Mouse (Mus musculus) neural tube, embryonic 14.5 days (tissue): ENCODE results near the gene Clec12a. TPM values are rescaled to one million over a fixed set of nuclear protein-coding genes. Genes with fewer than 3 reads are reported as not detected.

ENCODE experiments used
- ATAC-seq: fragments of 200-750 bp; cut with Nextera tagmentation; 2 replicates; pipeline ENCODE4 v1.8.0; 2017; ENCODE audit warnings: low read depth, mild to moderate bottlenecking, moderate TSS enrichment, moderate library complexity
- H3K27ac ChIP-seq: fragments of 300-500 bp; sonication (generic); 2 replicates; pipeline ENCODE4 v1.5.1; 2014; ENCODE audit warnings: low read depth, mild to moderate bottlenecking, control low read depth, low read length, moderate library complexity, mixed read lengths
- H3K27me3 ChIP-seq: fragments of 300-500 bp; sonication (generic); 2 replicates; pipeline ENCODE4 v1.6.1; 2014; ENCODE audit warnings: low read length; ENCODE audit not compliant: control insufficient read depth, insufficient read depth
- H3K36me3 ChIP-seq: fragments of 300-500 bp; sonication (generic); 2 replicates; pipeline ENCODE4 v1.6.1; 2014; ENCODE audit warnings: low read length, mixed read lengths; ENCODE audit not compliant: control insufficient read depth, insufficient read depth
- H3K4me1 ChIP-seq: fragments of 300-500 bp; sonication (generic); 2 replicates; pipeline ENCODE4 v1.6.1; 2014; ENCODE audit warnings: low read length; ENCODE audit not compliant: control insufficient read depth, insufficient read depth
- H3K4me2 ChIP-seq: fragments of 300-500 bp; sonication (generic); 2 replicates; pipeline ENCODE4 v1.6.1; 2014; ENCODE audit warnings: mild to moderate bottlenecking, low read depth, low read length, control low read depth
- H3K4me3 ChIP-seq: fragments of 300-500 bp; sonication (generic); 2 replicates; pipeline ENCODE4 v1.5.1; 2014; ENCODE audit warnings: low read depth, low read length, control low read depth, mixed read lengths
- H3K9ac ChIP-seq: fragments of 300-500 bp; sonication (generic); replicated peaks from 2 replicates; pipeline ENCODE4 v1.6.1; 2014; ENCODE audit warnings: low read depth, mild to moderate bottlenecking, control low read depth, low read length, mixed read lengths
- H3K9me3 ChIP-seq: fragments of 300-500 bp; sonication (generic); 2 replicates; pipeline ENCODE4 v1.6.1; 2016; ENCODE audit warnings: low read length; ENCODE audit not compliant: control insufficient read depth
- WGBS: fragments of 180-500 bp; shearing (Covaris S2); extraction: QIAGEN DNeasy Blood & Tissue Kit; methylation state at CpG from one replicate; pipeline ENCODE4 v1.1.7; 2014; 5-methylcytosine and 5-hydroxymethylcytosine counted together
- polyA plus RNA-seq: library from polyadenylated mRNA; unstranded; fragments of >200 nt; fragmentation: Nextera tagmentation; extraction: Ambion mirVana; gene quantifications from 2 replicates; pipeline ENCODE4 v1.2.1, GENCODE M21; 2014

Gene Clec12a
- polyA plus RNA-seq, 1 experiment from 2014 or later, result 0.48 TPM

DNA sequence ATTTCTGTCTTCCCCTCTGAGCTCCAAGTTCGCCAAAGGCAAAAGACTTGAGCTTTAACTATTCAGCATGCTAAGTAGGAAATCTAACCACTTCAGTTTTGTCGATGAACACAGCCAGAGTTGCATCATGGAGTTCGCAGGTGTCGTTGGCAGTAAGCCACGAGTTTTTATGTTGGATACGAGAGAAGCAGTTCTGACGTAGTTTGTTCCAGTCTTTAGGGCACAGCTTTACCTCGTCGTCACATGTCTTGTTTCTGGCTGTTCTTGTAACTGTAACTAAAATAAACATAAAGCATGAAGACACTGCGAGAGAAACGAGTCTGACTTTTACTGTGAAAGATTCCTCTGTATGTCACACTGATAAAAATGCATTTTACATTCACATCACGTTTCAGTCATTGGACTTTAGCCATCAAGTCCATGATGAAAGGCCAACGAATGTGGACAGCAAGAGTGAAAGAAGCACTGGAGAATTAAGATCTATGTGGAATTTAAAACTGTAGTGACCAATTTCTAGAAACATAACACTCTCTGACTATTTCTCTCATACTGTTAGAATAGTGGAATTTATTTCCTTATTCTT is 15.8 kb upstream of the Clec12a start:
- ATAC-seq, result no peak
- Histone ChIP-seq H3K4me1 (no peaks in the 10 kb centered on the region), H3K9ac (no peak overlapping the region), H3K9me3 (no peaks in the 10 kb centered on the region), H3K27me3 (no peaks in the 10 kb centered on the region), H3K27ac (no peak overlapping the region), H3K4me2 (no peak overlapping the region), H3K4me3 (no peak overlapping the region), H3K36me3 (no peaks in the 10 kb centered on the region)
- WGBS, result 69% methylated on average over 13 of the region's 13 CpGs

DNA sequence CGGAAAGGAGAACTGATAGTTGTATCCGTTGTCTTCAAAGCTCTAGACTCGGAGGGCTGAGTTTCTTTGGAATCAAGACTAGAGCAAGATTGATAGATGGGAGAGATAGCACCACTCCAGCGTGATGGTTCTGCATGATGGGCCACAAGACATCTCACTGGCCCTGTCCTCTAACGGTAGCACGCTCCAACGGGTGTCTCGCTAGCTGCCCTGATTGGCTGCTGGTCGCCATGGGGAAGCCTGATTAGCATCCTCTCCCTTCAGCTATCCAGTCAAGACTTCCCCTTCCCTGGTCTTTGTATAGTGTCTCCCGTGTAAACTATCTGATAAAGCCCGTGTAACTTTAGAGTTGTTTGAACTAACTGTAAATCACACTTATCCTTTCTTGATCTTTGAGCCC is 10.9 kb upstream of the Clec12a start, which contains the start of gene 4922502D21Rik:
4922502D21Rik (minus strand) TSS at position 187 of the 400 bp plus-strand sequence.
- 64% methylated on average over 11 of the region's 11 CpGs for WGBS
- no peaks in the 10 kb centered on the region for H3K36me3 ChIP-seq
- no peaks in the 10 kb centered on the region for H3K9me3 ChIP-seq
- H3K27me3 ChIP-seq, result no peaks in the 10 kb centered on the region
- no peak within 1 kb of the TSS for H3K27ac ChIP-seq
- no peak within 1 kb of the TSS for H3K4me2 ChIP-seq
- no peaks in the 10 kb centered on the region for H3K4me1 ChIP-seq
- ATAC-seq, result no peak
- H3K9ac ChIP-seq, result no peak within 1 kb of the TSS
- no peak within 1 kb of the TSS for H3K4me3 ChIP-seq

DNA sequence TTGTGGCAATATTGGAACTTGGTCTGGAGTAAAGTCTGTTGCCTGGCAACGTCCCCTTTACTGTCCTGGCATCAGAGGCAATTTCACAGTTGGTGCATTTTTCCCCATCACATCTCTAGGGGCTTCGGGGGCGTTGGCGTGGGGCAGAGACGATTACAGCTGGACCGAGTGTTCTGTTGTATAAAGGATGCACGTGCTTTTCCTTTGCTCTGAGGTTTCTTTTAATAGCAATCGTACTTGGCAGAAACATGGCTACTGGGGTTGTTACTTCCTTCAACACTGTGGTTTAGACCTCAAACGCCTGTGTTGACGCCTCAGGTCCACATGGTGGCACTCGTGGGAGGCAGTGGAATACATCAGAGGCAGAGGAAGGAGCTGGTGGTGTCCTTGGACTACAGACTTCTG is 8.8 kb upstream of the Clec12a start:
- WGBS, result 17% methylated on average over 11 of the region's 11 CpGs
- H3K4me3 ChIP-seq, result no peak overlapping the region

DNA sequence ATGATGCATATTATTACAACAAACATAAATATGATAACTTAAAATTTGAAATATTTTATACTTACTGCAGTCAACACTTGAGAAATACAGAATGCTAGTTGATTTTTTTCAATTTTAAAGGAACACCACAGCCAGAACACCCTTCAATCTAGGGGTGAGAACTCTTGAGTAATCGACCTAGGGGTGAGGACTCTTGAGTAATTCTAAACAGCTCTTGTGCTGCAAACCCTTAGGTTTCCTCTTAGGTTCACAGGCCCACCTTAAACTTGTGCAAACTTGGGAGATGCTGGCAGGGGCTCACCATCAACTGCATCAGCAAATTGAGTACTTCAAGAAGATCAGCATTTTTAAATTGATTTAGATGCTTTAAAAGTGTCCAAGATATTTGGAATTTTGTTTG is 4.7 kb upstream of the Clec12a start:
- Histone ChIP-seq H3K9me3 (no peaks in the 10 kb centered on the region), H3K9ac (no peak overlapping the region), H3K27ac (no peak overlapping the region), H3K4me3 (no peak overlapping the region), H3K4me2 (no peak overlapping the region), H3K4me1 (no peaks in the 10 kb centered on the region), H3K27me3 (no peaks in the 10 kb centered on the region), H3K36me3 (no peaks in the 10 kb centered on the region)
- no peak for ATAC-seq
- 83% methylated on average over 1 of the region's 1 CpGs for WGBS

More for the DNA sequence above, 8.8 kb upstream of the Clec12a start:
- H3K9ac ChIP-seq, result no peak overlapping the region
- no peaks in the 10 kb centered on the region for H3K4me1 ChIP-seq
- no peaks in the 10 kb centered on the region for H3K27me3 ChIP-seq
- H3K36me3 ChIP-seq, result no peaks in the 10 kb centered on the region
- no peaks in the 10 kb centered on the region for H3K9me3 ChIP-seq
- peak overlapping the region; percentile 26; the same call in 1 of the 2 replicates for H3K4me2 ChIP-seq
- no peak overlapping the region for H3K27ac ChIP-seq
- peak; percentile 94 for ATAC-seq

DNA sequence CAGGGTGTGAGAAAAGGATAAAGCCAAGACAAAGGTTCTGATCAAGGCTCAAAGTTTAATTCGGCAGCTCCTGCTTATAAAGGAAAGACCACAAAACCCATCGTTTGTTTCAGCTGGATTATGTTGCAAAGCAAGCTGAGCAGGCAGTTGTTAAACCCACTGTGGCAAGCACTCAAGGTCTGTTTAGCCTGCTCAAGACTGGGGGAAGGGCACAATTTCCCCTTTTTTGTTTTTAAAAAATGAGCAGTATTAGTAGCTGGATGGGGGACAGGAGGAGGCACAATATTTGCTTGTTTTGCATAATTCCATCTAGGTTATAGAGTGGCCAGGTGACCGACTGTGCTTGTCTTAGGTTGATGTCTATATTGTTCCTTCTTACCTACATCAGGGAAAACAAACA is 1.9 kb downstream of the Clec12a start:
- Histone ChIP-seq H3K4me3 (no peak overlapping the region), H3K4me2 (no peak overlapping the region), H3K4me1 (no peaks in the 10 kb centered on the region), H3K27me3 (no peaks in the 10 kb centered on the region), H3K9ac (no peak overlapping the region), H3K36me3 (no peaks in the 10 kb centered on the region), H3K27ac (no peak overlapping the region), H3K9me3 (no peaks in the 10 kb centered on the region)
- WGBS, result 82% methylated on average over 3 of the region's 3 CpGs
- ATAC-seq, result no peak

DNA sequence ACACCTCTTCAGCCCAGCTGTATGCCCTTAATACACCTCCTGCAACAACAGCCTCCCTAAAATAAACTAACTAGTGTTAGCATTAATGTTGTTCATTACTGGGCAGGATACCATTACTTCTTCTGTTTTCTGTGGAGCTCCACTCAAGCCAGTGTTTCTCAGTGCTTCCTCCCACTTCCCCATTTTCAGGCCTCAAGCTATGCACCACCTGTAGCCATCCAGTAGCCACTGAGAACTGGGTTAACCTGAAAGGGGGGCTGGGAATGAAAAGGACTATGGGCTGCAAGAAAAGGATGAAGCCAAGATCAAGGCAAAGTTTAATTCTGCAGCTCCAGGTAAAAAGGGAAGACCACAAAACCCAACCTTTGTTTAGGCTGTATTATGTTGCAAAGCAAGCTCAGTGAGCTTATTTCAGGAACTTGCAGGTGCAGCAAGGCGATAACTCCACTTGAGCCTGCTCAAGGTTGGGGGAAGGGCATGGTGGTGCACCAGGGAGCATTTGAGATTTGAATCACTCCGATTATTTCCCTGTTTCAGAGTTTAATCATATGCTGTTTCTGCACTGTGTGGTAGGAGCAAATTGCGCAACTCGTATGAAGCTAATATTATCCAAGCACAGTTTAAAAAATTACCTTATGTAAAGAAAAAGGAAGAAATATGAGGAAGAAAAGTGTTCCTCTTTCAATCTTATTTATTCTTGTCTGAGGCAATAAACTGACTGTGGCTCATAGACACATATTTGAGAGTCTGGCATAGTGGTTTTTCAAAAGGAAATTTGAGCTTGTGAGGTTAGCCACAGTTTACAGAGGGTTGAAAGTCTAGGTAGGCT is 7.2 kb downstream of the Clec12a start:
- no peak overlapping the region for H3K4me2 ChIP-seq
- no peak for ATAC-seq

DNA sequence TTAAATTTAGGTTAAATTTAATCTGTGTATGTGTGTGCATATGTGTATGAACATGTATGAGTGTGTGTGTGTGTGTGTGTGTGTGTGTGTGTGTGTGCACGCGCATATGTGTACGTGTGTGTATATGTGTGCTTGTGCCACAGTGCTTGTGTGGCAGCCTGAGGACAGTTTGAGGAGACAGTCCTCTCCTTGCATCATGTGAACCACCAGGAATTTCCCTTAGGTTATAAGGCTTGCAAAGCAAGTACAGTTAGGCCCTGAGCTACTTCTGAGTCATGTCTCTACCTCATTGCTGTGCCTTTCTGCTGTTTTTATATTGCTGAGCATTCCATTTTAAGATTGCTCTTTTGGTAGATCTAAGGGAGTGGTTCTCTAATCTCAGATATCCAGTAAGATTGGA is 8.6 kb downstream of the Clec12a start:
- no peaks in the 10 kb centered on the region for H3K36me3 ChIP-seq
- no peaks in the 10 kb centered on the region for H3K27me3 ChIP-seq
- no peaks in the 10 kb centered on the region for H3K4me1 ChIP-seq
- no peak overlapping the region for H3K9ac ChIP-seq
- no peak overlapping the region for H3K27ac ChIP-seq
- no peak overlapping the region for H3K4me2 ChIP-seq
- 95% methylated on average over 3 of the region's 3 CpGs for WGBS
- H3K9me3 ChIP-seq, result no peaks in the 10 kb centered on the region
- H3K4me3 ChIP-seq, result no peak overlapping the region
- ATAC-seq, result no peak

More for the DNA sequence above, 7.2 kb downstream of the Clec12a start:
- Histone ChIP-seq H3K36me3 (no peaks in the 10 kb centered on the region), H3K4me1 (no peaks in the 10 kb centered on the region), H3K4me3 (no peak overlapping the region), H3K27me3 (no peaks in the 10 kb centered on the region), H3K27ac (no peak overlapping the region), H3K9ac (no peak overlapping the region), H3K9me3 (no peaks in the 10 kb centered on the region)
- WGBS, result 65% methylated on average over 4 of the region's 4 CpGs

DNA sequence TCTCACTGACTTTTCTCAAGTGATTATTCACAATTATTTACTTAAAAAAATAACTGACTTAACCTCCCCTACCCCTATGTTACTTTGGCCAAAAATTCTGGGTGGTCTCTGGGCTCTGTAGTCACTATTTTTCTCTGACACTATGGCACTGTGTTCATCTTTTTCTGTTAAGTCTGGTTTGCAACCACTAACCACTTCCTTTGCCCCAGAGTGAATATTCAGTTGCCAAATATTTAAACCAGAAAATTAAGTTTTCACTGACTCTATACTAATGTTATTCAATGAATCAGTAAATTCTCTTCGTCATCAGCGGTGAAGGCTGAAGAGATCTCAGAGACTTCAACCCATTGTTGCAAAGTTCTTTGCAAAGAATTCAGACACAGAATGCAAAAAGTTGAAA is 13.3 kb downstream of the Clec12a start:
- Histone ChIP-seq H3K4me3 (no peak overlapping the region), H3K9ac (no peak overlapping the region), H3K27ac (no peak overlapping the region), H3K9me3 (no peaks in the 10 kb centered on the region), H3K36me3 (no peaks in the 10 kb centered on the region), H3K27me3 (no peaks in the 10 kb centered on the region), H3K4me1 (no peaks in the 10 kb centered on the region), H3K4me2 (no peak overlapping the region)
- WGBS, result 98% methylated on average over 2 of the region's 2 CpGs
- no peak for ATAC-seq

DNA sequence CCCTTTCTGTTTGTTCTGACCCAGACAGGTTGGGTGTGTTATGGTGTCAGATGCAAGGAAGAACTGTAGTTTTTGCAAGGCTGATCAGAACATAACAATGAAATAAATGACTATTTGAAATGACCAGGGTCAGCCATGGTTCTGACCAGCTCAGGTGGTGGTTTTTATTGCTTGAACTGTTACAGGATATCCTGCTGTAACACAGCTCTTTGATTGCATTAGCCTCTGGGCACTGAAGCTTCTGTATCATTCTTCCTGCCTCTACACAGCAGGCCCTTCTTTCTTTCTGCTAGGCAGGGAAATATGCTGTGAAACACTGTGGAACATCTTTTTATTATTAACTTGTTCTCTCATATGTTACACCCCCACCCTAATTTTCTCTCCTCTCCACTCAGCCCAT is 13.9 kb downstream of the Clec12a start:
- Histone ChIP-seq H3K4me3 (no peak overlapping the region), H3K4me2 (no peak overlapping the region), H3K9ac (no peak overlapping the region), H3K9me3 (no peaks in the 10 kb centered on the region), H3K36me3 (no peaks in the 10 kb centered on the region), H3K27ac (no peak overlapping the region), H3K27me3 (no peaks in the 10 kb centered on the region), H3K4me1 (no peaks in the 10 kb centered on the region)
- ATAC-seq, result no peak
